Mouse (Mus musculus) myocyte (in vitro differentiated cells): ENCODE data around the gene Tgfbr3l. TPM values are rescaled to one million over a fixed set of nuclear protein-coding genes. Genes with fewer than 3 reads are reported as not detected.
A peak's percentile ranks its signal among the peaks of the same experiment; 100 is the strongest.

Source experiments
- H3K27me3 ChIP-seq: one replicate; pipeline ENCODE4 v1.6.1; 2011; ENCODE audit not compliant: control insufficient read depth, insufficient read depth, insufficient read length
- H3K36me3 ChIP-seq: one replicate; pipeline ENCODE4 v1.6.1; 2011; ENCODE audit not compliant: control insufficient read depth, insufficient read depth
- H3K4me2 ChIP-seq: one replicate; pipeline ENCODE4 v1.6.1; 2011; ENCODE audit warnings: low read depth, control low read depth
- H3K4me3 ChIP-seq: one replicate; pipeline ENCODE4 v1.5.1; 2011; ENCODE audit warnings: mild to moderate bottlenecking, control low read depth, moderate library complexity
- H3K79me2 ChIP-seq: one replicate; pipeline ENCODE4 v1.6.1; 2011; ENCODE audit not compliant: control insufficient read depth, insufficient read depth
- H3ac ChIP-seq: one replicate; pipeline ENCODE4 v1.6.1; 2011; ENCODE audit not compliant: control insufficient read depth, insufficient read length
- CEBPB ChIP-seq: IDR thresholded peaks from 2 replicates; pipeline ENCODE4 v1.6.1; 2011; ENCODE audit warnings: mild to moderate bottlenecking, moderate library complexity; ENCODE audit not compliant: poor library complexity, insufficient read depth, severe bottlenecking
- E2F4 ChIP-seq: IDR thresholded peaks from one replicate; pipeline ENCODE4 v1.6.1; 2011; ENCODE audit warnings: mild to moderate bottlenecking, control low read depth, moderate library complexity; ENCODE audit not compliant: insufficient read depth
- MAX ChIP-seq: IDR thresholded peaks from one replicate; pipeline ENCODE4 v1.6.1; 2011; ENCODE audit warnings: low read depth, mild to moderate bottlenecking, control low read depth
- MYOD1 ChIP-seq, 3 experiments: IDR thresholded peaks; one replicate each; pipeline ENCODE4 v1.6.1; 2011; ENCODE audit warnings: control low read depth in 2 of 3, low read depth in 2 of 3, mild to moderate bottlenecking in 2 of 3, moderate library complexity in 1 of 3; ENCODE audit not compliant: insufficient read length in 2 of 3, control insufficient read depth in 1 of 3
- MYOG ChIP-seq, 3 experiments: IDR thresholded peaks; one replicate each; pipeline ENCODE4 v1.6.1; 2011; ENCODE audit warnings: control low read depth in 2 of 3, low read depth in 2 of 3, mild to moderate bottlenecking in 2 of 3; ENCODE audit not compliant: insufficient read length in 2 of 3, control insufficient read depth in 1 of 3, insufficient read depth in 1 of 3
- POLR2A ChIP-seq: IDR thresholded peaks from one replicate; pipeline ENCODE4 v1.6.1; 2011; ENCODE audit warnings: low read depth, mild to moderate bottlenecking, control low read depth, moderate library complexity; ENCODE audit not compliant: insufficient read length
- POLR2AphosphoS2 ChIP-seq: IDR thresholded peaks from one replicate; pipeline ENCODE4 v1.6.1; 2011; ENCODE audit warnings: low read depth, control low read depth; ENCODE audit not compliant: insufficient read length
- REST ChIP-seq: IDR thresholded peaks from one replicate; pipeline ENCODE4 v1.6.1; 2011; ENCODE audit warnings: mild to moderate bottlenecking, control low read depth, moderate library complexity; ENCODE audit not compliant: insufficient read depth, insufficient read length
- SRF ChIP-seq: IDR thresholded peaks from one replicate; pipeline ENCODE4 v1.6.1; 2011; ENCODE audit warnings: low read depth; ENCODE audit not compliant: control insufficient read depth, insufficient read length
- TCF12 ChIP-seq: IDR thresholded peaks from one replicate; pipeline ENCODE4 v1.6.1; 2011; ENCODE audit warnings: mild to moderate bottlenecking, control low read depth; ENCODE audit not compliant: poor library complexity, insufficient read depth, severe bottlenecking
- TCF3 ChIP-seq: IDR thresholded peaks from one replicate; pipeline ENCODE4 v1.6.1; 2011; ENCODE audit warnings: low read depth, control low read depth; ENCODE audit not compliant: insufficient read length
- USF1 ChIP-seq: IDR thresholded peaks from one replicate; pipeline ENCODE4 v1.6.1; 2011; ENCODE audit warnings: low read depth, mild to moderate bottlenecking, control low read depth, moderate library complexity
- polyA plus RNA-seq: library from polyadenylated mRNA; unstranded; fragments of >200 nt; fragmentation: generic; extraction: Trizol; gene quantifications from one replicate; pipeline ENCODE4 v1.2.1, GENCODE M21; 2012; ENCODE audit warnings: missing spikeins

Gene Tgfbr3l
- polyA plus RNA-seq = 1.4 TPM

- H3K4me2 ChIP-seq = no peak within 1 kb of the TSS
- H3K79me2 ChIP-seq = no peaks in the 10 kb centered on the region
- TF ChIP-seq REST (no peak), MYOG (IDR thresholded peaks at IDR 0.05; ENCODE audit: control insufficient read depth in 1 of 3, insufficient read depth in 1 of 3, insufficient read length in 2 of 3, low read depth in 2 of 3) (no peak), POLR2A (peak; percentile 16), CEBPB (no peak), USF1 (no peak), E2F4 (no peak), MYOD1 (IDR thresholded peaks at IDR 0.05; ENCODE audit: control insufficient read depth in 1 of 3, insufficient read length in 2 of 3, low read depth in 2 of 3) (no peak)
- no peak within 1 kb of the TSS for H3K4me3 ChIP-seq
- H3K27me3 ChIP-seq = no peaks in the 10 kb centered on the region
- H3K36me3 ChIP-seq = peaks cover 5% of the 10 kb centered on the region
- H3ac ChIP-seq = no peak within 1 kb of the TSS
Observed at GRCm38 (mm10) chr8:4247951-4248540, at the start of gene Tgfbr3l. TSS of gene Tgfbr3l (plus strand) at chr8:4248214.

GRCm38 (mm10) chr8:4201321-4201720, 46.7 kb upstream of the Tgfbr3l start:
- H3K4me3 ChIP-seq = no peak overlapping the region
- no peak overlapping the region for H3K4me2 ChIP-seq
- H3K79me2 ChIP-seq = no peaks in the 10 kb centered on the region
- no peak overlapping the region for H3ac ChIP-seq
- H3K27me3 ChIP-seq = no peaks in the 10 kb centered on the region
- no peak for TF ChIP-seq USF1
- TF ChIP-seq CEBPB = no peak
- no peak for TF ChIP-seq TCF3
- TF ChIP-seq SRF = no peak
- no peak for TF ChIP-seq REST
- no peak for TF ChIP-seq POLR2AphosphoS2
- no peak for TF ChIP-seq MYOG (IDR thresholded peaks at IDR 0.05; ENCODE audit: control insufficient read depth in 1 of 3, insufficient read depth in 1 of 3, insufficient read length in 2 of 3, low read depth in 2 of 3)
- no peak for TF ChIP-seq POLR2A
- no peaks in the 10 kb centered on the region for H3K36me3 ChIP-seq

GRCm38 (mm10) chr8:4205246-4206123, 42.5 kb upstream of the Tgfbr3l start:
- no peaks in the 10 kb centered on the region for H3K27me3 ChIP-seq
- H3K4me2 ChIP-seq = no peak overlapping the region

GRCm38 (mm10) chr8:4206182-4207015, 41.6 kb upstream of the Tgfbr3l start:
- TF ChIP-seq MYOD1 (IDR thresholded peaks at IDR 0.05; ENCODE audit: control insufficient read depth in 1 of 3, insufficient read length in 2 of 3, low read depth in 2 of 3) (no peak), CEBPB (no peak), POLR2AphosphoS2 (no peak), E2F4 (no peak), MAX (no peak), SRF (no peak), MYOG (IDR thresholded peaks at IDR 0.05; ENCODE audit: control insufficient read depth in 1 of 3, insufficient read depth in 1 of 3, insufficient read length in 2 of 3, low read depth in 2 of 3) (no peak), TCF12 (no peak), REST (no peak)
- H3ac ChIP-seq = no peak overlapping the region
- no peaks in the 10 kb centered on the region for H3K27me3 ChIP-seq
- no peak overlapping the region for H3K4me2 ChIP-seq
- H3K4me3 ChIP-seq = no peak overlapping the region
- H3K79me2 ChIP-seq = no peaks in the 10 kb centered on the region
- H3K36me3 ChIP-seq = no peaks in the 10 kb centered on the region

More at GRCm38 (mm10) chr8:4205246-4206123, 42.5 kb upstream of the Tgfbr3l start:
- H3K79me2 ChIP-seq = no peaks in the 10 kb centered on the region
- H3ac ChIP-seq = no peak overlapping the region
- TF ChIP-seq USF1 (no peak), SRF (no peak), TCF12 (no peak), MYOD1 (IDR thresholded peaks at IDR 0.05; ENCODE audit: control insufficient read depth in 1 of 3, insufficient read length in 2 of 3, low read depth in 2 of 3) (no peak), POLR2AphosphoS2 (no peak)
- no peaks in the 10 kb centered on the region for H3K36me3 ChIP-seq
- H3K4me3 ChIP-seq = no peak overlapping the region

GRCm38 (mm10) chr8:4207016-4207350, 41.0 kb upstream of the Tgfbr3l start:
- no peak overlapping the region for H3K4me3 ChIP-seq
- H3K36me3 ChIP-seq = no peaks in the 10 kb centered on the region
- no peak overlapping the region for H3K4me2 ChIP-seq
- H3ac ChIP-seq = no peak overlapping the region
- no peaks in the 10 kb centered on the region for H3K79me2 ChIP-seq
- no peak for TF ChIP-seq MYOG (IDR thresholded peaks at IDR 0.05; ENCODE audit: control insufficient read depth in 1 of 3, insufficient read depth in 1 of 3, insufficient read length in 2 of 3, low read depth in 2 of 3)
- TF ChIP-seq REST = no peak
- TF ChIP-seq TCF12 = no peak
- no peak for TF ChIP-seq SRF
- no peak for TF ChIP-seq E2F4
- TF ChIP-seq MYOD1 (IDR thresholded peaks at IDR 0.05; ENCODE audit: control insufficient read depth in 1 of 3, insufficient read length in 2 of 3, low read depth in 2 of 3) = no peak
- no peak for TF ChIP-seq CEBPB
- TF ChIP-seq POLR2A = no peak
- no peak for TF ChIP-seq MAX
- no peak for TF ChIP-seq TCF3
- TF ChIP-seq USF1 = no peak
- no peaks in the 10 kb centered on the region for H3K27me3 ChIP-seq
